Mouse (Mus musculus) fibroblast of lung, adult 2 months (primary cell): Measurements from ENCODE around the gene Immt.
A peak's percentile ranks its signal among the peaks of the same experiment; 100 is the strongest.

Experiments
- DNase-seq: peaks from one replicate; pipeline ENCODE4 v3.0.0-alpha.2; 2011; ENCODE audit warnings: low read depth

Immt gene

GRCm38 (mm10) chr6:71830690-71831580, at the start of gene Immt:
TSS of gene Immt (plus strand) at chr6:71831331.
- peak; percentile 93 for DNase-seq

GRCm38 (mm10) chr6:71783165-71783564, 48.0 kb upstream of the Immt start:
- peak; percentile 25 for DNase-seq

- no peak for DNase-seq
These were observed 42.8 kb upstream of the Immt start for GRCm38 (mm10) chr6:71788348-71788747.

- DNase-seq = no peak
These were observed 39.4 kb upstream of the Immt start for GRCm38 (mm10) chr6:71791771-71792170.

- DNase-seq = no peak
These were observed 31.7 kb upstream of the Immt start for GRCm38 (mm10) chr6:71799391-71799790.

GRCm38 (mm10) chr6:71801011-71801713, 30.0 kb upstream of the Immt start:
- DNase-seq = no peak

- no peak for DNase-seq
These were observed 29.4 kb upstream of the Immt start for GRCm38 (mm10) chr6:71801714-71802094.

- DNase-seq = no peak
These were observed 27.5 kb upstream of the Immt start for GRCm38 (mm10) chr6:71803609-71804008.

- peak; percentile 66 for DNase-seq
These were observed 26.9 kb upstream of the Immt start for GRCm38 (mm10) chr6:71804061-71804829.

GRCm38 (mm10) chr6:71806713-71807112, 24.4 kb upstream of the Immt start:
- no peak for DNase-seq

GRCm38 (mm10) chr6:71809890-71810289, 21.2 kb upstream of the Immt start:
- DNase-seq = no peak

- no peak for DNase-seq
These were observed 18.3 kb upstream of the Immt start for GRCm38 (mm10) chr6:71812820-71813219.

- DNase-seq = no peak
These were observed 11.3 kb upstream of the Immt start for GRCm38 (mm10) chr6:71819764-71820292.

- no peak for DNase-seq
These were observed 8.0 kb upstream of the Immt start for GRCm38 (mm10) chr6:71823085-71823484.

GRCm38 (mm10) chr6:71823488-71823887, 7.6 kb upstream of the Immt start:
- peak; percentile 70 for DNase-seq

- DNase-seq = no peak
These were observed 7.2 kb upstream of the Immt start for GRCm38 (mm10) chr6:71823961-71824360.

GRCm38 (mm10) chr6:71826869-71827268, 4.3 kb upstream of the Immt start, which contains the start of gene Mrpl35:
TSS of gene Mrpl35 (minus strand) at chr6:71826969.
- no peak for DNase-seq

- no peak for DNase-seq
These were observed 1.4 kb upstream of the Immt start for GRCm38 (mm10) chr6:71829768-71830167.

- peak; percentile 93 for DNase-seq
These were observed 440 bp downstream of the Immt start for GRCm38 (mm10) chr6:71831581-71831960.

- no peak for DNase-seq
These were observed 5.7 kb downstream of the Immt start for GRCm38 (mm10) chr6:71836811-71837210.

GRCm38 (mm10) chr6:71839815-71840214, 8.7 kb downstream of the Immt start:
- DNase-seq = no peak
